23 mouse cellular contexts compared by ENCODE assay signal in the genomic region with DNA sequence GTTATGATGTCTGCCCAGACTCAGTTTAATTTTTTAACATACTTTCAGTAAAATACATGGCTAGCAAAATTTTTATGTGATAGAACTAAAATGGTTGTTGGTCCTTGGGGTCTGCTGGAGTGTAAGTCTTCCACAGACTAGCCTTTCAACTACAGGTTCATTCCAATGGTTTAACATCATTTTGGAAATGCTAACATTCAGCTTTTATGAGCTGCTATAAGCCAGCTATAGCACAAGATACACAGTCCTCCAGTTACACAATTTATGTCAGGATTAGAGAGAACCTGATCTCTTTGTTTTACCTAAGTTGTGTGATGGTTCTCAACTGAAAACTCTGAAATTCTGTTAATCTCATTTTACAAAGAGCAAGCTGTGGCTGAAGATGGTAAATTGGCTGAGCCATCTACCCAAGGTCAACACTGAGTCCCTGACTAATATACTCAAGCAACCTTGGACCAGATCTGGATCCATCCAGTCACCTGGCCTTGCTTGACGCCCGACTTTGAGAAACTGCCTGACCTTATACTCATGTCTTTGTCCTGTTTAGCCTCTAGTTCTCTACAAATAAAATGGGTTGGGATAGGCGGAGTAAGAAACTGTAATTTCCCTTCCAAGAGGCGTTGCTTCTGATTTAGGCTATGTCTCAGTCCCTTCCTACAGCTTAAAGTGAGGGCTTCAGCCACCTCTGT.
"Had no signal": no experiment of that assay in that cellular context is flagged by ENCODE, and none has a peak within 500 bp of the region (broad histone marks: within the 10 kb centered on the region; RNA-seq: fewer than 3 reads in every experiment).

No protein-coding gene starts in this region.

- ATAC-seq: liver, embryonic 12.5 days had no signal

- H3K4me3 ChIP-seq: kidney, embryonic 15.5 days; left cerebral cortex, adult 2 months; limb, embryonic 12.5 days; liver, embryonic 12.5 days; liver, embryonic 15.5 days; neural tube, embryonic 12.5 days; neural tube, embryonic 15.5 days had no signal

- H3K9ac ChIP-seq: kidney, embryonic 15.5 days; limb, embryonic 12.5 days; liver, embryonic 12.5 days; liver, embryonic 15.5 days; neural tube, embryonic 12.5 days; neural tube, embryonic 15.5 days had no signal

- H3K4me1 ChIP-seq: kidney, embryonic 15.5 days; liver, embryonic 12.5 days; liver, embryonic 15.5 days; neural tube, embryonic 12.5 days; neural tube, embryonic 15.5 days had no signal

- H3K27ac ChIP-seq: kidney, embryonic 15.5 days; left cerebral cortex, adult 2 months; limb, embryonic 12.5 days; liver, embryonic 12.5 days; liver, embryonic 15.5 days; neural tube, embryonic 12.5 days; neural tube, embryonic 15.5 days; stomach, postnatal 0 days had no signal

- H3K9me3 ChIP-seq: kidney, embryonic 15.5 days; limb, embryonic 12.5 days; liver, embryonic 12.5 days; liver, embryonic 15.5 days; neural tube, embryonic 12.5 days; neural tube, embryonic 15.5 days had no signal

- DNase-seq: kidney, adult 2 months; kidney, postnatal 10 days; kidney, postnatal 36 days; layer of hippocampus, postnatal 36 days; liver; lung, adult 2 months; lung, postnatal 14 days; midbrain, embryonic 14.5 days; right cerebral cortex, adult 18-20 months; right cerebral cortex, postnatal 14 days; right cerebral cortex, postnatal 4 days; thymus, adult 2 months; thymus, postnatal 14 days; thymus, postnatal 4 days had no signal

- H3K36me3 ChIP-seq: kidney, embryonic 15.5 days; limb, embryonic 12.5 days; liver, embryonic 12.5 days; liver, embryonic 15.5 days; neural tube, embryonic 12.5 days; neural tube, embryonic 15.5 days had no signal

- H3K27me3 ChIP-seq: kidney, embryonic 15.5 days; limb, embryonic 12.5 days; liver, embryonic 12.5 days; liver, embryonic 15.5 days; neural tube, embryonic 12.5 days; neural tube, embryonic 15.5 days had no signal

- H3K4me2 ChIP-seq: kidney, embryonic 15.5 days; limb, embryonic 12.5 days; liver, embryonic 12.5 days; liver, embryonic 15.5 days; midbrain, embryonic 11.5 days; neural tube, embryonic 12.5 days; neural tube, embryonic 15.5 days had no signal
